Mouse (Mus musculus) gastrocnemius, postnatal 25 days (tissue): ENCODE data around the gene Krtap12-1. TPM values are rescaled to one million over a fixed set of nuclear protein-coding genes. Genes with fewer than 3 reads are reported as not detected.
"Not testable (repeated sequence)": the region's sequence is repeated elsewhere in the genome, so short reads cannot be mapped to it uniquely, and the experiment has no call there.

Experiments
- DNase-seq: peaks from one replicate; pipeline ENCODE4 v3.0.0; 2022
- long read RNA-seq, 2 experiments: library from polyadenylated mRNA; stranded (forward); transcript quantifications; one replicate each; pipeline ENCODE4 v2.0.0; 2021
- total RNA-seq, 2 experiments: library from RNA; stranded (reverse); gene quantifications; 1 replicate in 1 of 2; 2 replicates in 1 of 2; pipeline ENCODE4 v1.2.3; 2021

Gene Krtap12-1
- not detected for total RNA-seq
- long read RNA-seq, experiment 1, result 0 reads
- long read RNA-seq, experiment 2, result 0 reads

- not testable (repeated sequence) for DNase-seq
Observed at GRCm38 (mm10) chr10:77720299-77720698, at the start of gene Krtap12-1. Gene Krtap12-1 (plus strand): TSS chr10:77720599.

GRCm38 (mm10) chr10:77670710-77671109 is 49.7 kb upstream of the Krtap12-1 start:
- no peak for DNase-seq

- DNase-seq, result no peak
Observed at GRCm38 (mm10) chr10:77671519-77671918, 48.9 kb upstream of the Krtap12-1 start.

GRCm38 (mm10) chr10:77673765-77674164 is 46.6 kb upstream of the Krtap12-1 start:
- DNase-seq, result no peak

GRCm38 (mm10) chr10:77677562-77677961 is 42.8 kb upstream of the Krtap12-1 start:
- no peak for DNase-seq

- no peak for DNase-seq
Observed at GRCm38 (mm10) chr10:77682994-77683393, 37.4 kb upstream of the Krtap12-1 start.

GRCm38 (mm10) chr10:77684181-77684580 is 36.2 kb upstream of the Krtap12-1 start:
- no peak for DNase-seq

GRCm38 (mm10) chr10:77685895-77686664 is 34.3 kb upstream of the Krtap12-1 start, which contains the start of gene Tspear:
Gene Tspear (plus strand): TSS chr10:77686569.
- DNase-seq, result no peak

- DNase-seq, result no peak
Observed at GRCm38 (mm10) chr10:77687021-77687420, 33.4 kb upstream of the Krtap12-1 start.

- DNase-seq, result not testable (repeated sequence)
Observed at GRCm38 (mm10) chr10:77690356-77690807, 30.0 kb upstream of the Krtap12-1 start, which contains the start of gene Gm19402. Gene Gm19402 (minus strand): TSS chr10:77690757.

GRCm38 (mm10) chr10:77697133-77697532 is 23.3 kb upstream of the Krtap12-1 start, which contains the start of gene Gm9508:
Gene Gm9508 (minus strand): TSS chr10:77697233.
- no peak for DNase-seq

- DNase-seq, result no peak
Observed at GRCm38 (mm10) chr10:77706326-77706725, 14.1 kb upstream of the Krtap12-1 start, which contains the start of gene Gm10272. Gene Gm10272 (plus strand): TSS chr10:77706626.

- DNase-seq, result no peak
Observed at GRCm38 (mm10) chr10:77709831-77710230, 10.6 kb upstream of the Krtap12-1 start.

- DNase-seq, result not testable (repeated sequence)
Observed at GRCm38 (mm10) chr10:77711157-77711556, 9.2 kb upstream of the Krtap12-1 start, which contains the start of gene Gm10024. Gene Gm10024 (plus strand): TSS chr10:77711457.

- DNase-seq, result no peak
Observed at GRCm38 (mm10) chr10:77713734-77714133, 6.7 kb upstream of the Krtap12-1 start.

- no peak for DNase-seq
Observed at GRCm38 (mm10) chr10:77715507-77715906, 4.9 kb upstream of the Krtap12-1 start, which contains the start of gene Gm10142. Gene Gm10142 (plus strand): TSS chr10:77715807.

- no peak for DNase-seq
Observed at GRCm38 (mm10) chr10:77724855-77725254, 4.5 kb downstream of the Krtap12-1 start.

GRCm38 (mm10) chr10:77726186-77726585 is 5.8 kb downstream of the Krtap12-1 start, which contains the start of gene Gm10100:
Gene Gm10100 (plus strand): TSS chr10:77726486.
- DNase-seq, result no peak

- DNase-seq, result no peak
Observed at GRCm38 (mm10) chr10:77728280-77728679, 7.9 kb downstream of the Krtap12-1 start.

- no peak for DNase-seq
Observed at GRCm38 (mm10) chr10:77729241-77729640, 8.8 kb downstream of the Krtap12-1 start.

- no peak for DNase-seq
Observed at GRCm38 (mm10) chr10:77735928-77736327, 15.5 kb downstream of the Krtap12-1 start.

GRCm38 (mm10) chr10:77738929-77739328 is 18.5 kb downstream of the Krtap12-1 start:
- DNase-seq, result no peak
